Mouse (Mus musculus) thymus, adult 2 months (tissue): Measurements from ENCODE around the gene Cxcl13. TPM values are rescaled to one million over a fixed set of nuclear protein-coding genes. Genes with fewer than 3 reads are reported as not detected.

Source experiments
- DNase-seq: peaks from one replicate; pipeline ENCODE4 v3.0.0; 2021
- H3K27ac ChIP-seq: fragments of 200-500 bp; 2 replicates; pipeline ENCODE4 v1.5.1; 2012; ENCODE audit warnings: low read length, control low read depth; ENCODE audit not compliant: control insufficient read depth, insufficient read depth
- H3K27me3 ChIP-seq: fragments of 200-500 bp; 2 replicates; pipeline ENCODE4 v1.6.1; 2012; ENCODE audit warnings: mild to moderate bottlenecking, low read length, moderate library complexity, mixed read lengths; ENCODE audit not compliant: control insufficient read depth, insufficient read depth
- H3K36me3 ChIP-seq: fragments of 200-500 bp; 2 replicates; pipeline ENCODE4 v1.6.1; 2012; ENCODE audit warnings: mild to moderate bottlenecking, low read length, moderate library complexity; ENCODE audit not compliant: control insufficient read depth, insufficient read depth
- H3K4me1 ChIP-seq: fragments of 200-500 bp; replicated peaks from 2 replicates; pipeline ENCODE4 v1.6.1; 2012; ENCODE audit warnings: low read length; ENCODE audit not compliant: control insufficient read depth, insufficient read depth
- H3K4me3 ChIP-seq: fragments of 200-500 bp; 2 replicates; pipeline ENCODE4 v1.5.1; 2012; ENCODE audit warnings: mild to moderate bottlenecking, low read length, control low read depth, moderate library complexity; ENCODE audit not compliant: control insufficient read depth, insufficient read depth
- CTCF ChIP-seq: fragments of 200-500 bp; IDR thresholded peaks from 2 replicates; pipeline ENCODE4 v1.5.1; 2012; ENCODE audit warnings: mild to moderate bottlenecking, control low read depth, low read length, moderate library complexity, borderline replicate concordance; ENCODE audit not compliant: control insufficient read depth, poor library complexity, insufficient read depth; ENCODE audit errors: extremely low read depth
- POLR2A ChIP-seq: fragments of 200-500 bp; IDR thresholded peaks from 2 replicates; pipeline ENCODE4 v1.6.1; 2012; ENCODE audit warnings: mild to moderate bottlenecking, low read length, control low read depth, moderate library complexity; ENCODE audit not compliant: control insufficient read depth, poor library complexity, insufficient read depth; ENCODE audit errors: extremely low read depth
- WGBS: fragments of 180-500 bp; shearing (Covaris S2); methylation state at CpG from one replicate; pipeline ENCODE4 v1.1.7; 2018; 5-methylcytosine and 5-hydroxymethylcytosine counted together
- polyA plus RNA-seq: library from polyadenylated mRNA; depleted of rRNA; stranded (reverse); fragments of >200 nt; gene quantifications from 2 replicates; pipeline ENCODE4 v1.2.3, GENCODE M21; 2012; rRNA removed

Cxcl13 gene
- polyA plus RNA-seq, 1 experiment = 0.42 TPM

- H3K27ac ChIP-seq = no peak overlapping the region
- no peak overlapping the region for H3K4me3 ChIP-seq
- H3K4me1 ChIP-seq = no peaks in the 10 kb centered on the region
- no peaks in the 10 kb centered on the region for H3K36me3 ChIP-seq
- DNase-seq = no peak
- no peaks in the 10 kb centered on the region for H3K27me3 ChIP-seq
- TF ChIP-seq CTCF (no peak), POLR2A (no peak)
Observed at GRCm38 (mm10) chr5:96003348-96003747, 46.6 kb downstream of the Cxcl13 start.

- Histone ChIP-seq H3K4me1 (no peaks in the 10 kb centered on the region), H3K27ac (no peak overlapping the region)
- 59% methylated on average over 7 of the region's 7 CpGs for WGBS
Observed at GRCm38 (mm10) chr5:96008274-96008842, 51.6 kb downstream of the Cxcl13 start.

GRCm38 (mm10) chr5:96009076-96009475 is 52.3 kb downstream of the Cxcl13 start:
- TF ChIP-seq POLR2A (no peak), CTCF (no peak)
- Histone ChIP-seq H3K4me1 (no peaks in the 10 kb centered on the region), H3K27me3 (no peaks in the 10 kb centered on the region), H3K27ac (no peak overlapping the region), H3K4me3 (no peak overlapping the region), H3K36me3 (no peaks in the 10 kb centered on the region)
- 86% methylated on average over 1 of the region's 1 CpGs for WGBS
- DNase-seq = no peak

More at GRCm38 (mm10) chr5:96008274-96008842, 51.6 kb downstream of the Cxcl13 start:
- Histone ChIP-seq H3K36me3 (no peaks in the 10 kb centered on the region), H3K4me3 (no peak overlapping the region), H3K27me3 (no peaks in the 10 kb centered on the region)
- DNase-seq = no peak
- TF ChIP-seq POLR2A (no peak), CTCF (no peak)

Other genes starting within 250 kb of the Cxcl13 start
- 0.05 TPM in 1 of 2 replicates, not detected in the other for gene Gm7978, start 220.8 kb upstream of the Cxcl13 start, polyA plus RNA-seq
- not detected in 2 replicates for gene Gm7982, start 214.9 kb upstream of the Cxcl13 start, polyA plus RNA-seq
- gene E330014E10Rik, start 181.0 kb upstream of the Cxcl13 start, polyA plus RNA-seq = not detected in 2 replicates
- 23.0 and 27.3 TPM in 2 replicates for gene Cnot6l, start 207.2 kb downstream of the Cxcl13 start, polyA plus RNA-seq